Mouse (Mus musculus) gonadal fat pad, adult 2 months (tissue): ENCODE results near the gene Agrn. TPM values are rescaled to one million over a fixed set of nuclear protein-coding genes. Genes with fewer than 3 reads are reported as not detected.

Experiments used
- DNase-seq: peaks from one replicate; pipeline ENCODE4 v3.0.0-alpha.2; 2012; ENCODE audit warnings: low read depth
- polyA plus RNA-seq: library from polyadenylated mRNA; depleted of rRNA; stranded (reverse); fragments of >200 nt; gene quantifications from 2 replicates; pipeline ENCODE4 v1.2.3, GENCODE M21; 2012

Gene Agrn
- polyA plus RNA-seq, 1 experiment: 71.1 TPM

GRCm38 (mm10) chr4:156202462-156202893 is 5.2 kb upstream of the Agrn start:
- no peak for DNase-seq

DNA sequence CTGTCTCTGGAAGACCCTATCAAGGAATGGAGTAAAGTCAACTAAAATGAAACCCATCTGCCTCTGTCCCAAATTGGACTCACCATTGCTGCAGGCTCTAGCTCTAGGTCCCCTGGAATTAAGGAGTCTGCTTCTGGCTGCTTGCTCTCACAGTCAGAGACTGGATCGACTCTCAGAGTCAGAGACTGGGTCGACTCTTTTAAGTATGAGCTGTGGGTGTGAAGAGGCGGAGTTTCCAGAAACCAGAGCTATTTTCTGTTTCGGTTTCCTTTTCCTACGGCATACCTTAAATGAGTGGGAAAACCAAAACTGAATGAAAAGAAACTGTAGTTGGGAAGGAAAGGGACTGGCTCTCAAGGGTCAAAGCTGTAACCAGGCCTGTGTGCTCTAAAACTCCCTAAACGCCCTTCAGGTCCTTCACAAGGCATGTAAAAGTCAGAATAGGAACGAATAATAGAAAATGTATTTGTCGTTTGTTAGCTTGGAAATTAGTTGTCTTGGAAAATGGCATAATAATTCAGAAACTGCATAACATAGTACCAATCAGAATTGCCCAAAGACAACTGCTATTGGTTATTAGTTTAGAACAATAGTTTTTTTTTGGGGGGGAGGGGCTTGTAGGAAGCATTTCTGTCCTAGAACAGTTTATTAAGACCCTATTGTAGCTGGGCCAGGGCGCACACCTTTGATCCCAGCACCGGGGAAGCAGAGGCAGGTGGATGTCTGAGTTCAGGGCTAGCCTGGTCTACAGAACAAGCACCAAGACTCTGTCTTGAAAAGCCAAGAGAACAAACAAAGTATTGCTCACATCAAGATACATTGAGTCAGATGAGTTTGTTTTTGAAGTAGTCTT is 3.6 kb upstream of the Agrn start, which contains the start of gene Isg15:
TSS of gene Isg15 (minus strand) at position 196 of the 853 bp plus-strand sequence.
- DNase-seq: no peak

DNA sequence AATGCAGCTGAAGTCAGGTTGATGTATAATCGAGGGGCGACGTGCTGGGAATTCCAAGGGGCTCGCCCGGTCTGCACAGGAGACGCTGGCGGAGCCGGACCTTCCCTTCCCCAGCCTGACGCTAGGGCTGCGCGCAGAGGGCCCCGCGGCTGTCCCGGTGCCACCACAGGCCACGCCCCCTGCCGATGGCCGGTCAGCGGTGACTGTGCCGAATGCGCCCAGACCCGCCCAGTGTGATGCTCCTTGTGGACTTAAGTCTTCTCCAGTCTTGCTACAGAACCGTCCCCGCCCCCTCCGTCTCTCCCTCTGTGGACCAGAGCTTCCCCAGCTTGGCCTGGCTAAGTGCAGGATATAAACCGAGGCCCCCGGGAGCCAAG is 529 bp upstream of the Agrn start:
- no peak for DNase-seq

DNA sequence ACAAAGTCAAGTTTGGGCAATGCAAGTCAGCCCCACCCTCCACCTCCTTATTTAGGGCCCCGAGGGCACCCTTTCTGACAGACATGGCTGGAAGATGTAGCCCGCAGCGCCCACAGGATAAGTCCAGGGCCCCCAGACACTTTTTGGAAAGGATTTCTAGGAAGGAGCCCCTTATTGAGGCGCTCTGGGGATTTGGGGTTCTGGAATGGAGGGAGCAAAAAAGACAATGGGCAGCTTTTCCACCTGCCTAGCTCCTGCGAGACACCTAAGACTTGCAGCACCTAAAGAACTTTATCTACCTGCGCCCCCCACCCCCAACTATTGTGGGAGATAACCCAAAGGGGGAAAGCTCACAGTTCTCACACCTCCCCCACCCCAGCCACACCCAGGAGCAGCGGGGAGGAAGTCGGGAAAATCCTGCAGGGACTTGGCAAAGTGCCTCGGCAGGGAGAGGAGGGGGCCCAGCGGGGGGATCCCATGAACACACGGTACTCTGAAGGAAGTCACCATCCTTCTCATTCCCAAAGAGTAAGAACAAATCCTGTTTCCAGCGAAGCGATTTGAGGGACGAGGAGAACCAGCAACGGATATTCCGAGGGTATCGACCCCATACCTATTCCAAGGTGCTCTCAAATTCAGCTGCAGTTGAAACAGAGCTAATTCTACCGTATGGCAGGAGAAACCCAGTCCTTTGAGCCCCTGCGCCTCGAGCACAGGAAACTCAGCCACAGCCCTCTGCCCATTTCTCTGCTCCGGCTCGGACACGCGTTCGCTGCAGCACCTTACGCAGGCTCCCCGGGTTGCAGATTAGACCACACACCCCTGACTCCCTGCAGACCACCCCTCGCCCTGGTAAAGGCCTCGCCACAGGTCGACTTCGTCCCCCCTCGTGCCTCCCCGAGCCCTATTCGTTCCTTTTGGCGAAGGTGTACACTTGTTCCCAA is 1.1 kb downstream of the Agrn start:
- DNase-seq: no peak

DNA sequence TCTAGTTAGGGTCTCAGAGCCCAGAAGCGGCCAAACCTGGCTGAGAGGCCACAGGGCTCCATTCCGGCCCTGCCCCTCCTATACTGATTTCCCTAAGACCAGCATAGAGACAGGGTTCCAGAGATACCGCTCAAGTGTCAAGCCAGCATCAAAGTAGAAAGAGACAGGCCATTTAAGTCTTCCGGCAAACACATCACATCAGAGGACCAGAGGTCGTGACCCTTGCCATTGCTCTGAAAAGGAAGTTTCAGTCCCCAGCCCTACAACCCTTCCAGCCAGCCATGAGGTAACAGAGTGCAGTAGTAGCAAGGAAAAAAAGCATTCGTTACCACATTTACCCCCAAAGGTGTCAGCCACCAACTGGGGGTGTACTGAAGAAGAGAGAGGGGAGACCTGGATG is 2.9 kb downstream of the Agrn start:
- DNase-seq: no peak

- DNase-seq: no peak
These were observed 3.4 kb downstream of the Agrn start for GRCm38 (mm10) chr4:156193906-156194305.

DNA sequence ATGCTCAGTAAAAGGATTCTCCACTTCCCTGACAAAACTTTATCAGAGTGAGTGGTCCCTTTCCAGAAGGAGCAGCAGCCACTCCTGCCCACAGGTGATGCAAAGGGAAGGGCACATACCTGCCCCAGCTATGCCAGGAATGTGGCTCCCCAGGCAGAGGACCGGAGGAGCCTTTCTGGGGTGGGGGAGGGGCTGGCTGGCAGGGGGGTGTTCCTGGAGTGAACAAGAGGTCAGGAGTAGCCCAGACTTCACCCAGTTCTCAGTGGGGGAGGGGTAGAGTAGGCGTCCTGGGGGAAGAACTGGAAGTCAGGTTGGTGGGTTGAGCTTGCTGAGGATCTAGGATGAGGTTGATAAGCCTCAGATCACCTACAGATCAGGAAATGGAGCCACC is 4.1 kb downstream of the Agrn start:
- no peak for DNase-seq

DNA sequence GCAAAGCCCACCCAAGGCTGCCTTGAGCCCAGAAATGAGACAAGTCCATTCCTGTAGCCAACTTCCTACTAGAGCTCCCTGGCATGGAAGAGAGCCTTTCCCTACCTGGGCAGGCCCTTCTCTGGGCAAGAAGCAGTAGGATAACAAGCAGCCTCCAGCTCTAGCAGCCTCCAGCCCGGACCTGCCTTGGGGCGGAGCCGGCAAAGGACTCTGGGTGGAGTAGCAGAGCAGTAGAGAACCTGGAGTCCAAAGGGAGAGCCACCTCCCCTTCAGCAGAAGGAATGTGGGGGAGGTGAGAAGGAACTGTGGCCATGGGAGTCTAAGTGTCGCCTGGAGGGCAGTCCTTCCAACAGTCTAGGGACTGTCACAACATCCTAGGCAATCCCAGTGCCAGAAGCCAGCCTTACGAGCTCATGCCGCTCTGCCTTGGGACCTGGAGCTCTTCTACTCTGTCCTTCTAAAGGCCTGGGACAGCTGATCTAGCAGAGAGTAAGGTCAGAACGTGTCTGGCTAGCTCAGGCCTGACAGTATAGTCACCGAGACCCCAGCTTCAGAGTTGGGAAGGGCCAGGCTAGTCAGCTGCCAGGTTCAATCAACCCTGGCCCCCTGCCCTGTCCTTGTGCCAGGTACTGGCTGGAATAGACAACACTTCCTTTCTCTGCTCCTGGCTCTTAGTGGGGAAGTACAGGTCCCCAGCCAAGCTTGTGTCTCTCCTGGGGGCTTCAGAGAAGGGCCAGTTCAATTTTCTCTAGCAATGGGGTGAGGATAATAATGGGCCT is 4.7 kb downstream of the Agrn start:
- DNase-seq: no peak

GRCm38 (mm10) chr4:156188811-156189323 is 8.4 kb downstream of the Agrn start:
- DNase-seq: no peak

- no peak for DNase-seq
These were observed 9.0 kb downstream of the Agrn start for GRCm38 (mm10) chr4:156188162-156188810.

DNA sequence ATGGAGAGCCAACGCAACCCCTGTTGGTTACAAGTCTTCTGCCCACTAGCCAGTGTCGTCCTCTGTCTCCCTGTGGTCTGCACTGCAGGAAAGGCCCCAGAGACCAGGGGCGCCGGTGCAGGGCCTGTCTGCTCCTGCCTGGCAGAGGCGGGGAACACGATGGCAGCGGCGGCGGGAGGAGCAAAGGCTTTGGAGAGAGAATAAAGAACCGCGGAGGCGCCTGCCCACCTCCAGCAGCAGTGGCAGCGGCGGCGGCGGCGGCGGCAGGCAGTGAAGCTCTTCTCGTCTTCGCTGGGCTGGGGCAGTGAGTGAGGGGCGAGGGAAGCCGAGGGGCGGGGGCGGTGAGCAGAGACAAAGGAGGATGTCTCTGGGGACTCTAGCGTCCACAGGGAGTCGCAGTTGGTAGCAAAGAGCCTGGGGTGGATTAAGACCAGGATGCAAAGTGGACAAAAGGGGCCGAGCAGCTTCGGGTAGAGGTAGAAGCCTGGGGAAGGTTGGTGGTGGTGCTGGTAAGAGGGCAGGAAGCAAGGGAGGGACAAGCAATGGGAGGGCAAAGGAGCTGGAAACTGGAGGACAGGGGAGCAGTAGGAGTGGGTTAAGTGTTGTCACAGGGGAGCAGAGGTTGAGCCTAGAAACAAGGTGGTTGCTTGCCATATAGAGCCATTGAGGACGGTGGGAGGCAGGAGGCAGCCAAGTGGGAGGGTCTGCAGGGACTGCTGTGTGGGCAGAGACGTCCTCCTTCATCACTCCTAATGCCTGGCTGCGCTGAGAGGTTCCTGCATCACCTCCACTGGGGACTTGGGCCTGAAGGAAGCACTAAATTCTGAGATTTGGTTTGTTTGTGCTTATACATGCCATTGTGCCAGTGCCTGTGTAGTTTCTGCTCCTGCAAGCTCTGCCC is 11.1 kb downstream of the Agrn start:
- no peak for DNase-seq

- no peak for DNase-seq
These were observed 11.8 kb downstream of the Agrn start for GRCm38 (mm10) chr4:156185456-156185949.

DNA sequence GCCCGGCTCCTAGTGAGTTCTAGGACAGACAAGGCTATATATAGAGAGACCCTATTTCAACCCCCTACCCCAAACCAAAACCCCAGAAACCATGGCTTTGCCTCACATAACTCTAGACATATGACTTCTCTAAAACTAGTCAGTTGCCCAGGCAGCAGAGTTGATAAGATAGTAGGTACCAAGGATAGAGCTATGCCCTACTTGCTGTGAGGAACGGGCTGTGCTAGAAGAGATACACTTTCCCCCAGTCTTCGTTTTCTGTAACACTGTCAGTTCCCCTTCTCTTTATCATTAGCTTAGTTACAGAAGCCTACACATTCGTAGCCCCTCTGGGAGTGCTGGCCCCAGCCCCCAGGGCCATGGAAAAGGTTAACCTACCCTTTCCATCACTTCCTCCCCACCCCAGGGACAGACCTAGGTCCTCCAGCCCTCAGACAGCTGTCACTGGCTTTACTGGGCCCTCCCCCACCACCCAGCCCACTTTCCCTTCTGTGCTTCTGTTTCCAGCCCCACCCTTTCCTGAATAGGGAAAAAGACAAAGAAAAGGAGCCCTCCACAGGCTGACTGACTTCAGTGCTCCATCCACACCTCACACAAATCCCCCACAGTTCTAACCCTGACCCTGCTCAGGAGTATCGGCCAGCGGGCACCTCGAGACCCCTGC is 12.9 kb downstream of the Agrn start:
- no peak for DNase-seq

GRCm38 (mm10) chr4:156183747-156184146 is 13.5 kb downstream of the Agrn start:
- no peak for DNase-seq

DNA sequence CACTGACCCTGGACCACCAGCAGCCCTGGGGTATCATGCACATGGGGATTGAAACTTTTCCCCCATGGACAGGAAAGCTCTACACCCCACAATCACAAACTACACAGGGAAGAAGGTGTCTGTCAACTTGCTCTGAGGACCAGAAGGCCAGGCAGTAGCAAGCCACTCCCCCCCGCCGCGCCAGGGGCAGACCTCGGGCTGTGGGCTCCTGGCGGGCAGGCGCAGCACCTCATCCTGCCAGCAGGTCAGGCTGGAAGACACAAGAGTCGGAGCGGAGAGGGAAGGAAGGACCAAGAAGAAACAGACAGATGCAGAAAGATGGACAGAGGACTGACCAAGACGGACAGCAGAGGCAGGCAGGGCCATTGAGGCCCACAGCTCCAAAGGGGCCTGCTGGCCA is 19.7 kb downstream of the Agrn start:
- no peak for DNase-seq

- DNase-seq: peak; percentile 68
These were observed 25.5 kb downstream of the Agrn start for GRCm38 (mm10) chr4:156171828-156172227.

DNA sequence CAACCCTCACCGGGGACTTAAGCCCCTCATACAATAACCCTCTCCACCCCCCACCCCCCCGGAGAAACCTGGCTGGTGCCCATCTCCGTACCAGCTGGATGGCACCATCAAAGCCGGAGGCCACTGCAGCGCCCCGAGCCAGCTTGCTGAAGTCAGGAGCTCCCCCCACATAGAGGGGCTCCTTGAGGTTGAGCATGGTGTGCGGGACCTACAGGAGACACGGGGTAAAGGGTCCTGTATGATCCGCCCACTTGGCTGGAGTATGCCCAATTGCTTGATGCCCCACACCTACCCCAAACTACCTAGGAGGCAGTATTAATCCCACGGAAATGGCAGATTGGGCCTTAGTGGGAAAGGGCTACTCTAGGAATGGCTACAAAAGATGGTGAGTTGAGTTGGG is 28.2 kb downstream of the Agrn start:
- DNase-seq: no peak

- no peak for DNase-seq
These were observed 28.7 kb downstream of the Agrn start for GRCm38 (mm10) chr4:156168611-156169010.

DNA sequence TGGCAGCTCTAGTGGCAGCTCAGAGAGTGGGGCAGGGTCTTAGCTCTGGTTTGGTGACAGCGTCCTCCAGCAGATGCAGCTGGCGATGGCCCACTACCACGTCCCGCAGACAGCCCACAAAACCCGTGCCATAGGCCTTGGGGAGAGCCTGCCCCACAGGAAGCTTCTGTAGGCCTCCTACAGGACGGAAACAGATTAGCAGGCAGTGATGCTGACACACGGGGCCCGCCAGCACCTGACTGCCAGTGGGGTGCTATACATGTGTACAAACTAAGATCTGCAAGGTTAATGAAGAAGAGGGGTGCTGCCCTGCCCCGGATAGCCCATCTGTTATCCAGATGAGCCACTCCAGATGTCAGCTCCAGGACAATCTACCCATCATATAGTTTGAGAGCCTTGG is 30.8 kb downstream of the Agrn start:
- no peak for DNase-seq
